Mouse (Mus musculus) lung, postnatal 0 days (tissue): ENCODE measurements around the gene Cic. TPM values are rescaled to one million over a fixed set of nuclear protein-coding genes. Genes with fewer than 3 reads are reported as not detected.

Source experiments
- ATAC-seq: fragments of 200-750 bp; cut with Nextera tagmentation; 2 replicates; pipeline ENCODE4 v1.8.0; 2017; ENCODE audit warnings: moderate library complexity
- DNase-seq: peaks from one replicate; pipeline ENCODE4 v3.0.0-alpha.2; 2016; ENCODE audit warnings: low spot score
- H3K27ac ChIP-seq: fragments of 300-500 bp; sonication (generic); 2 replicates; pipeline ENCODE4 v1.5.1; 2014; ENCODE audit warnings: antibody characterized with exemption, mild to moderate bottlenecking, low read length, mixed read lengths
- H3K27me3 ChIP-seq: fragments of 300-500 bp; sonication (generic); replicated peaks from 2 replicates; pipeline ENCODE4 v1.6.1; 2014; ENCODE audit warnings: low read length, mixed read lengths; ENCODE audit not compliant: insufficient read depth
- H3K36me3 ChIP-seq: fragments of 300-500 bp; sonication (generic); 2 replicates; pipeline ENCODE4 v1.6.1; 2014; ENCODE audit warnings: low read length, mixed read lengths; ENCODE audit not compliant: insufficient read depth
- H3K4me1 ChIP-seq: fragments of 300-500 bp; sonication (generic); 2 replicates; pipeline ENCODE4 v1.6.1; 2014; ENCODE audit warnings: antibody characterized with exemption, low read depth, low read length, mixed read lengths; ENCODE audit not compliant: insufficient read depth
- H3K4me2 ChIP-seq: fragments of 300-500 bp; sonication (generic); replicated peaks from 2 replicates; pipeline ENCODE4 v1.6.1; 2014; ENCODE audit warnings: low read depth, mild to moderate bottlenecking, low read length, moderate library complexity, mixed read lengths
- H3K4me3 ChIP-seq: fragments of 300-500 bp; sonication (generic); 2 replicates; pipeline ENCODE4 v1.5.1; 2014; ENCODE audit warnings: low read depth, low read length
- H3K9ac ChIP-seq: fragments of 300-500 bp; sonication (generic); replicated peaks from 2 replicates; pipeline ENCODE4 v1.6.1; 2014; ENCODE audit warnings: low read depth, mild to moderate bottlenecking
- H3K9me3 ChIP-seq: fragments of 300-500 bp; sonication (generic); 2 replicates; pipeline ENCODE4 v1.6.1; 2016; ENCODE audit warnings: low read length, mixed read lengths
- CTCF ChIP-seq: IDR thresholded peaks from 2 replicates; pipeline ENCODE4 v1.5.1; 2016; ENCODE audit warnings: antibody characterized with exemption, mild to moderate bottlenecking
- EP300 ChIP-seq: IDR thresholded peaks from 2 replicates; pipeline ENCODE4 v1.6.1; 2016; ENCODE audit warnings: antibody characterized with exemption, mild to moderate bottlenecking, control low read depth
- WGBS: fragments of 180-500 bp; shearing (Covaris S2); extraction: QIAGEN DNeasy Blood & Tissue Kit; methylation state at CpG from one replicate; pipeline ENCODE4 v1.1.7; 2014; 5-methylcytosine and 5-hydroxymethylcytosine counted together
- microRNA-seq: library from miRNA; unstranded; fragments of <30 nt; microRNA quantifications from one replicate; pipeline ENCODE4, GENCODE M21; 2016
- polyA plus RNA-seq: library from polyadenylated mRNA; unstranded; fragments of >200 nt; fragmentation: Nextera tagmentation; extraction: Ambion mirVana; gene quantifications from 2 replicates; pipeline ENCODE4 v1.2.1, GENCODE M21; 2015

The Cic gene
- polyA plus RNA-seq, 1 experiment from 2014 or later, result 26.5 TPM

DNA sequence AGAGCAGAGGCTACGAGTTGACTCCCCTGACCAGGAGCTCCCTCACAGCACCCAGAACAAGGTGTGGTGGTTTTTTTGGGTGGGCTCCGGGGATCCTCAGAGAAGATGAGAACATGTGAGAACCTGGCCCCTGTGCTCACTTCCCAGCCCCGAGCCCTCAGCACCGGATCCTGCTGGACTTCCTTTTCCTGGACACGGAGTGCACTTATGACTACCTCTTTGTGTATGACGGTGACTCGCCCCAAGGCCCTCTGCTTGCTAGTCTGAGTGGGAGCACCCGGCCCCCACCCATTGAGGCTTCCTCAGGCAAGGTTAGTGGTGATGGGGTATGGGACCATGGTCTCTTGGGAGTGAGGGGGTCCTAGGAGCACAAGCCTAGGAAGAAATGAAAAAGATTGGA lies 58.7 kb downstream of the Cic start:
- H3K27ac ChIP-seq, result no peak overlapping the region
- no peak for DNase-seq
- 44% methylated on average over 8 of the region's 8 CpGs for WGBS

DNA sequence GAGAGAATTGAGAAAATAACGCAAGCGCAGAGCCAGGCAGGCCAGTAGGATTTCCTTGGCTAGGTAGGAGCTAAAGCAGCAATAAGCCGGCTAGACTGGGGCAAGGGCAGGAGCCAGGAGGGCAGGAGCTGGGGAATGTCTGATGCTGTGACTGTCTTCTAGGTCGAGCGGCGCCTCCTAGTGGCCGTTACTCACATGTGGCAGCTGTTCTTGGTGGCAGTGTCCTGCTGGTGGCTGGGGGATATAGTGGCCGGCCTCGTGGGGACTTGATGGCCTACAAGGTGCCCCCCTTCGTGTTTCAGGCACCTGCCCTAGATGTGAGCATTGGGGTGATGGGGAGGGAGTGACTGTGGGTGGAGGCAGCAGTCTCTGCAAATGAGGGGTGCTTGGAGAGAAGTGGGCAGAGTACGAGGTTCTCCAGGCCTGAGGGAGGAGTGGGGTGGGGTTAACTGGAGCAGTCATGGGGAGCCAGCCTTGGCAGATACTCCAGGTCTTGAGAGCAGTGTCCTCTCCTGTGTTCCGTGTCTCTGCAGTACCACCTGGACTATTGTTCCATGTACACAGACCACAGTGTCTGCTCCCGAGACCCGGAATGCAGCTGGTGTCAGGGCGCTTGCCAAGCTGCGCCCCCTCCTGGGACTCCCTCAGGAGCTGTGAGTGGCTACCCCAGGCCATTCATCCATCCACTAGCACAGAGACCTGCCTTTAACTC lies 66.2 kb downstream of the Cic start:
- ATAC-seq, result peak; percentile 82
- peak; percentile 88 for DNase-seq
- Histone ChIP-seq H3K9me3 (no peaks in the 10 kb centered on the region), H3K9ac (no peak overlapping the region), H3K36me3 (no peaks in the 10 kb centered on the region), H3K4me2 (no peak overlapping the region), H3K27ac (no peak overlapping the region), H3K4me3 (no peak overlapping the region), H3K4me1 (no peaks in the 10 kb centered on the region), H3K27me3 (no peaks in the 10 kb centered on the region)
- WGBS, result 41% methylated on average over 16 of the region's 16 CpGs
- TF ChIP-seq EP300 (no peak), CTCF (peak; percentile 96)

More for the DNA sequence above, 58.7 kb downstream of the Cic start:
- Histone ChIP-seq H3K9me3 (no peaks in the 10 kb centered on the region), H3K27me3 (no peaks in the 10 kb centered on the region), H3K9ac (no peak overlapping the region), H3K4me2 (no peak overlapping the region), H3K36me3 (no peaks in the 10 kb centered on the region), H3K4me3 (no peak overlapping the region), H3K4me1 (no peaks in the 10 kb centered on the region)
- peak; percentile 55 for ATAC-seq
- TF ChIP-seq CTCF (no peak), EP300 (no peak)

DNA sequence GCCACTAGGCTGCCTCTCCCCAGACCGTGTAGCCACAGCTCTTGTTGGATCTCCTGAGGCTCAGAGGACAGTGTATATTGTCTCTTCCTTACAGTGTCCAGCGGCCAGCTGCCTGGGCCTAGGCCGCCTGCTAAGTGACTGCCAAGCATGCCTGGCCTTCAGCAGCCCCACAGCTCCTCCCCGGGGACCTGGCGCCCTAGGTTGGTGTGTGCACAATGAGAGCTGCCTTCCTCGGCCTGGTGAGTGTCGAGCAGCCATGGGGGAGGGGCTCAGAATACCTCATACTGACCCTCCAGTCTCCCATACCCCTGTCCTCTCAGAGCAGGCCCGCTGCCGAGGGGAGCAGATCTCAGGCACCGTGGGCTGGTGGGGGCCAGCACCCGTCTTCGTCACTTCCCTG lies 67.0 kb downstream of the Cic start:
- H3K27me3 ChIP-seq, result no peaks in the 10 kb centered on the region
- DNase-seq (no peak), ATAC-seq (no peak)
- no peak overlapping the region for H3K4me2 ChIP-seq
- no peak overlapping the region for H3K9ac ChIP-seq
- no peaks in the 10 kb centered on the region for H3K36me3 ChIP-seq
- H3K4me1 ChIP-seq, result no peaks in the 10 kb centered on the region
- H3K4me3 ChIP-seq, result no peak overlapping the region
- H3K9me3 ChIP-seq, result no peaks in the 10 kb centered on the region
- WGBS, result 82% methylated on average over 12 of the region's 12 CpGs
- TF ChIP-seq CTCF (no peak), EP300 (no peak)
- H3K27ac ChIP-seq, result no peak overlapping the region

DNA sequence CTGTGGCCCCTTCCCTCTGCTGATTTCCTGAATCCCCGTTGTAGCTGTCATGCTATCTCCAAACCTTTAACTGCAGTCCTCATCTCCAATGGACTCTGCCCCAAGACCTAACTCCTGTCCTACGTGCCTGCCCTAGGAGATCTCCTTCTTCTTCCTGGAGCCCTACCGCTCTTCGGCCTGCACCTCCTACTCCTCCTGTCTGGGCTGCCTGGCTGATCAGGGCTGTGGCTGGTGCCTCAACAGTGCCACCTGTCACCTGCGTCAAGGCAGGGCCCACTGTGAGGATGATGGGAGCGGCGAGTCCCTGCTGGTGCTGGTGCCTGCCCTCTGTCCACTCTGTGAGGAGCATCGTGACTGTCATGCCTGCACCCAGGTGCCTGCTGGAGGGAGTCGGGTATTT lies 71.8 kb downstream of the Cic start:
- Histone ChIP-seq H3K4me3 (no peak overlapping the region), H3K9me3 (no peaks in the 10 kb centered on the region), H3K4me1 (no peaks in the 10 kb centered on the region), H3K27ac (no peak overlapping the region), H3K36me3 (peaks cover 4% of the 10 kb centered on the region; the same call in 1 of the 2 replicates), H3K4me2 (no peak overlapping the region), H3K9ac (no peak overlapping the region), H3K27me3 (no peaks in the 10 kb centered on the region)
- ATAC-seq (no peak), DNase-seq (no peak)
- WGBS, result 80% methylated on average over 9 of the region's 9 CpGs
- no peak for TF ChIP-seq CTCF
- TF ChIP-seq EP300, result no peak

DNA sequence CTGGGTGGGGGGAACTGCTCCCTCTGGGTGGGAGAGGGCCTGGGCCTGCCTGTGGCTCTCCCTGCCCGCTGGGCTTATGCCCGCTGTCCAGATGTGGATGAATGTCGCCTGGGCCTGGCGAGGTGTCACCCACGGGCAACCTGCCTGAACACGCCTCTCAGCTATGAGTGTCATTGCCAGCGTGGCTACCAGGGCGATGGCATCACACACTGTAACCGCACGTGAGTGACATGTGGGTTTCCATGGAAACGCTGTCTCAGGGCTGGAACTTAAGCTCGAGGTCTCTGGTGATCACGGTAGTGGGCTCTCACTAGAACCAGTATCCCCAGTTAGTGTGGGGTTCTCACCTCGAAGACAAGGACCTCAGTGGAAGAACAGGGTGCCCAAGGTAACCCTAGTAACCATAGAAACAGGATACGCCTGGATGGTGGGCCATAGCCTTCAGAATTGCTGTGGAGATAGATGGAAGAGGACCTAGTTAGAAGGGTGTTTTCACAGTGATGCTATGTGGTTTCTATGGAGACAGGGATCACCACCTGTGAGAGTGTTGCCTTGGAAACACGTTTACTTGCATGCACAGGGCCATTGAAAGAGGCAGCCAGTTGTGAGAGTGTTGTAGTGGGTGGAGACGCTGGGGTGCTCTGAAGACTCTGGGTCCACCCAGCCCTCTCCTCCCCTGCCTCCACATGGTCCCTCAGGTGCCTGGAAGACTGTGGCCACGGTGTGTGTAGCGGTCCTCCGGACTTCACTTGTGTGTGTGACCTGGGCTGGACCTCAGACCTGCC lies 73.7 kb downstream of the Cic start:
- WGBS, result 77% methylated on average over 20 of the region's 20 CpGs
- H3K36me3 ChIP-seq, result peaks cover 4% of the 10 kb centered on the region; the same call in 1 of the 2 replicates
- no peak for DNase-seq
- H3K4me1 ChIP-seq, result no peaks in the 10 kb centered on the region
- ATAC-seq, result 0 out of 2 replicates have a peak, but pooled peaks have one; percentile 14
- H3K9ac ChIP-seq, result no peak overlapping the region
- H3K27ac ChIP-seq, result no peak overlapping the region
- TF ChIP-seq CTCF, result no peak
- no peak for TF ChIP-seq EP300
- H3K27me3 ChIP-seq, result no peaks in the 10 kb centered on the region
- no peak overlapping the region for H3K4me3 ChIP-seq
- H3K4me2 ChIP-seq, result no peak overlapping the region
- H3K9me3 ChIP-seq, result no peaks in the 10 kb centered on the region

Small RNAs within 50 kb of the gene (microRNA-seq; reads per million reads assigned to microRNA genes)
- not detected for gene Mir7048

Other genes starting within 250 kb of the Cic start
- 1.9 and 2.9 TPM in 2 replicates for gene Grik5, start 195.4 kb upstream of the Cic start, polyA plus RNA-seq
- gene Zfp574, start 195.1 kb upstream of the Cic start, polyA plus RNA-seq, result 19.8 and 20.1 TPM in 2 replicates
- gene Pou2f2, start 88.0 kb upstream of the Cic start, polyA plus RNA-seq, result 0.98 and 1.4 TPM in 2 replicates
- gene Dedd2, start 47.1 kb upstream of the Cic start, polyA plus RNA-seq, result 15.9 and 18.2 TPM in 2 replicates
- gene Zfp526, start 46.3 kb upstream of the Cic start, polyA plus RNA-seq, result 1.6 and 2.2 TPM in 2 replicates
- gene Gsk3a, start 29.9 kb upstream of the Cic start, polyA plus RNA-seq, result 6.7 and 6.8 TPM in 2 replicates
- gene Erf, start 16.9 kb upstream of the Cic start, polyA plus RNA-seq, result 8.7 and 10.3 TPM in 2 replicates
- 83.8 and 87.1 TPM in 2 replicates for gene Pafah1b3, start 30.3 kb downstream of the Cic start, polyA plus RNA-seq
- not detected in 2 replicates for gene Prr19, start 33.7 kb downstream of the Cic start, polyA plus RNA-seq
- 0.08 TPM in 1 of 2 replicates, not detected in the other for gene Tmem145, start 38.4 kb downstream of the Cic start, polyA plus RNA-seq
- gene Megf8, start 49.5 kb downstream of the Cic start, polyA plus RNA-seq, result 5.6 and 6.3 TPM in 2 replicates
- not detected in 2 replicates for gene Cnfn, start 102.0 kb downstream of the Cic start, polyA plus RNA-seq
- 19.8 and 21.4 TPM in 2 replicates for gene Lipe, start 131.0 kb downstream of the Cic start, polyA plus RNA-seq
- 31.9 and 38.1 TPM in 2 replicates for gene Cxcl17, start 145.2 kb downstream of the Cic start, polyA plus RNA-seq
- 21.7 and 23.5 TPM in 2 replicates for gene Ceacam1, start 209.9 kb downstream of the Cic start, polyA plus RNA-seq